Mouse (Mus musculus) heart, embryonic 12.5 days (tissue): ENCODE measurements around the gene Pip4p1. TPM values are rescaled to one million over a fixed set of nuclear protein-coding genes. Genes with fewer than 3 reads are reported as not detected.

Experiments
- ATAC-seq: fragments of 200-750 bp; cut with Nextera tagmentation; 2 replicates; pipeline ENCODE4 v1.8.0; 2017; ENCODE audit warnings: moderate TSS enrichment, moderate library complexity; ENCODE audit not compliant: insufficient number of reproducible peaks, low FRiP score
- H3K27ac ChIP-seq: fragments of 300-500 bp; sonication (generic); 2 replicates; pipeline ENCODE4 v1.5.1; 2016; ENCODE audit warnings: mild to moderate bottlenecking, moderate library complexity; ENCODE audit not compliant: poor library complexity, severe bottlenecking
- H3K27me3 ChIP-seq: fragments of 300-500 bp; sonication (generic); replicated peaks from 2 replicates; pipeline ENCODE4 v1.6.1; 2016; ENCODE audit warnings: mild to moderate bottlenecking, moderate library complexity
- H3K36me3 ChIP-seq: fragments of 300-500 bp; sonication (generic); 2 replicates; pipeline ENCODE4 v1.6.1; 2016; ENCODE audit warnings: mild to moderate bottlenecking, moderate library complexity
- H3K4me1 ChIP-seq: fragments of 300-500 bp; sonication (generic); replicated peaks from 2 replicates; pipeline ENCODE4 v1.6.1; 2016; ENCODE audit warnings: mild to moderate bottlenecking
- H3K4me2 ChIP-seq: fragments of 300-500 bp; sonication (generic); 2 replicates; pipeline ENCODE4 v1.6.1; 2016; ENCODE audit warnings: mild to moderate bottlenecking, moderate library complexity
- H3K4me3 ChIP-seq: fragments of 300-500 bp; sonication (generic); 2 replicates; pipeline ENCODE4 v1.5.1; 2016; ENCODE audit warnings: mild to moderate bottlenecking
- H3K9ac ChIP-seq: fragments of 300-500 bp; sonication (generic); 2 replicates; pipeline ENCODE4 v1.6.1; 2016; ENCODE audit warnings: mild to moderate bottlenecking, moderate library complexity
- H3K9me3 ChIP-seq: fragments of 300-500 bp; sonication (generic); replicated peaks from 2 replicates; pipeline ENCODE4 v1.6.1; 2016; ENCODE audit warnings: mild to moderate bottlenecking, moderate library complexity
- WGBS: fragments of 180-500 bp; shearing (Covaris S2); methylation state at CpG from one replicate; pipeline ENCODE4 v1.1.7; 2016; 5-methylcytosine and 5-hydroxymethylcytosine counted together
- polyA plus RNA-seq: library from polyadenylated mRNA; unstranded; fragments of >200 nt; fragmentation: Nextera tagmentation; extraction: Ambion mirVana; gene quantifications from 2 replicates; pipeline ENCODE4 v1.2.1, GENCODE M21; 2016

Pip4p1 gene
- polyA plus RNA-seq, 1 experiment from 2014 or later, result 37.3 TPM

DNA sequence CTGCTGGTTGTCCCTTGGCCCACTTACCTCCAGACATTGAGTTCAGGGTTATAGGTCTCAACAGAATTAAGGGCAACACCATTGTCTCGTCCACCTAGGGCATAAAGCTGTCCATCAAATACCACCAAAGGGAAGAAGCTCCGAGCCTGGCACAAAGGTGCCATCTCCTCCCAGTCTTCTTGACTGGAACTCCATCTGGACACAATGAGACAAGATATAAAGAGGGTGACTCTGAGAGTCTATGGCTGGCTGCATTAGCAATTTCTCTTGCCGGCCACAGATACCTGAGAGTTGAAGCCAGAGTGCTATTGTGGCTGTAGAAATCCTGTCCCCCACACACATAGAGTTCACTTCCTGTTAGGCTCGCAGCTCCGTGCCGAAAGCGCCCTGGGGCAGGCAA lies 38.6 kb downstream of the Pip4p1 start:
- Histone ChIP-seq H3K27ac (no peak overlapping the region), H3K4me3 (no peak overlapping the region), H3K9ac (no peak overlapping the region), H3K36me3 (no peaks in the 10 kb centered on the region), H3K4me2 (no peak overlapping the region), H3K27me3 (peaks cover 25% of the 10 kb centered on the region), H3K9me3 (0 out of 2 replicates have a peak, but pooled peaks cover 3% of the 10 kb centered on the region), H3K4me1 (peaks cover 12% of the 10 kb centered on the region)
- no peak for ATAC-seq
- 75% methylated on average over 7 of the region's 7 CpGs for WGBS

- H3K4me3 ChIP-seq, result no peak overlapping the region
Measured at GRCm38 (mm10) chr14:50891621-50892020, 39.0 kb downstream of the Pip4p1 start.

DNA sequence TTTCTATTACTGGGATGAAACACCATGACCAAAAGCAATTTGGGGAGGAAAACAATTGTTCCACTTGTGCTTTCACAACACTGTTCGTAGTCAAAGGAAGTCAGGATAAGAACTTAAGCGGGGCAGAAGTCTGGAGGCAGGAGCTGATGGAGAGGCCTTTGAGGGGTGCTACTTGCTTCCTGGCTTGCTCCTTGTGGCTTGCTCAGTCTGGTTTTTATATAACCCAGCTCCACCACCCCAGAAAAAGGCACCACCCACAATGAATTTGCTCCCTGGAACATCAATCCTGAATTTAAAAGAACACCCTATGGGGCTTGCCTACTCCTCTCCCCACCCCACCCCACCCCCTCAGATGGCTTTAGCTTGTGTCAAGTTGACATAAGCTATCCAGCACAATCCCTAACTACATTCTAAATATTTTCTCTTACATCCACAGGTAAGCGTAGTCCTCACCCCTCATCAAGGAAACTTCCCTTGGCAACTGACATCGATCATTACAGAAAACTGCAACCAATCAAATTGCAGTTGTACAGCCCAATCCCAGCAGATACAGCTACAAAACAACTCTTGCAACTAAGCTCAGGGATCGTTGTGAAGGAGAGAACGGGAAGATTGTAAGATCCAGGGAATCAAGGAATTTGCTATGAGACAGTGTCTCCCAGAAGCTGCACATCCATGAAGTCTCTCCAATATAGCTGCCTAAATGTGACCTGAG lies 54.3 kb downstream of the Pip4p1 start:
- Histone ChIP-seq H3K4me1 (no peaks in the 10 kb centered on the region), H3K4me3 (no peak overlapping the region), H3K27ac (no peak overlapping the region), H3K27me3 (no peaks in the 10 kb centered on the region), H3K9ac (no peak overlapping the region), H3K9me3 (no peaks in the 10 kb centered on the region), H3K36me3 (0 out of 2 replicates have a peak, but pooled peaks cover 4% of the 10 kb centered on the region), H3K4me2 (no peak overlapping the region)
- ATAC-seq, result no peak
- WGBS, result 82% methylated on average over 6 of the region's 6 CpGs

More at GRCm38 (mm10) chr14:50891621-50892020, 39.0 kb downstream of the Pip4p1 start:
- Histone ChIP-seq H3K4me1 (peaks cover 8% of the 10 kb centered on the region), H3K36me3 (no peaks in the 10 kb centered on the region), H3K27me3 (peaks cover 20% of the 10 kb centered on the region), H3K4me2 (no peak overlapping the region), H3K9me3 (0 out of 2 replicates have a peak, but pooled peaks cover 3% of the 10 kb centered on the region), H3K27ac (no peak overlapping the region), H3K9ac (no peak overlapping the region)
- WGBS, result 79% methylated on average over 8 of the region's 8 CpGs
- ATAC-seq, result no peak

Other genes with a start within 250 kb of the Pip4p1 start
- not detected in 2 replicates for gene Olfr747, start 237.7 kb downstream of the Pip4p1 start, polyA plus RNA-seq
- gene Olfr748, start 223.5 kb downstream of the Pip4p1 start, polyA plus RNA-seq, result not detected in 2 replicates
- not detected in 2 replicates for gene Olfr749, start 185.8 kb downstream of the Pip4p1 start, polyA plus RNA-seq
- 46.1 and 48.1 TPM in 2 replicates for gene Ttc5, start 145.3 kb downstream of the Pip4p1 start, polyA plus RNA-seq
- not detected in 2 replicates for gene Ccnb1ip1, start 123.1 kb downstream of the Pip4p1 start, polyA plus RNA-seq
- 40.4 and 41.2 TPM in 2 replicates for gene Parp2, start 123.0 kb downstream of the Pip4p1 start, polyA plus RNA-seq
- 6.0 and 6.1 TPM in 2 replicates for gene Tep1, start 60.3 kb downstream of the Pip4p1 start, polyA plus RNA-seq
- 0.08 and 0.09 TPM in 2 replicates for gene Klhl33, start 33.3 kb downstream of the Pip4p1 start, polyA plus RNA-seq
- 108 and 111 TPM in 2 replicates for gene Osgep, start 6.0 kb downstream of the Pip4p1 start, polyA plus RNA-seq
- gene Apex1, start 5.9 kb downstream of the Pip4p1 start, polyA plus RNA-seq, result 152 and 159 TPM in 2 replicates
- 39.0 and 43.8 TPM in 2 replicates for gene Pnp, start 226 bp upstream of the Pip4p1 start, polyA plus RNA-seq
- not detected in 2 replicates for gene Gm49342, start 13.7 kb upstream of the Pip4p1 start, polyA plus RNA-seq
- gene Pnp2, start 25.1 kb upstream of the Pip4p1 start, polyA plus RNA-seq, result 0.17 and 0.32 TPM in 2 replicates
- gene Rnase10, start 76.9 kb upstream of the Pip4p1 start, polyA plus RNA-seq, result 0.41 TPM in 1 of 2 replicates, not detected in the other
- gene Rnase9, start 111.0 kb upstream of the Pip4p1 start, polyA plus RNA-seq, result not detected in 2 replicates
- not detected in 2 replicates for gene Rnase11, start 119.3 kb upstream of the Pip4p1 start, polyA plus RNA-seq
- gene Rnase12, start 126.8 kb upstream of the Pip4p1 start, polyA plus RNA-seq, result 0.51 and 0.70 TPM in 2 replicates
- gene Olfr750, start 143.6 kb upstream of the Pip4p1 start, polyA plus RNA-seq, result not detected in 2 replicates
- gene Rnase4, start 160.2 kb upstream of the Pip4p1 start, polyA plus RNA-seq, result 13.7 and 15.0 TPM in 2 replicates
- 2.0 and 3.2 TPM in 2 replicates for gene Ang, start 160.3 kb upstream of the Pip4p1 start, polyA plus RNA-seq
- gene Eddm3b, start 183.6 kb upstream of the Pip4p1 start, polyA plus RNA-seq, result not detected in 2 replicates
- 0.29 TPM in 1 of 2 replicates, not detected in the other for gene Rnase6, start 193.1 kb upstream of the Pip4p1 start, polyA plus RNA-seq
- 0.19 TPM in 1 of 2 replicates, not detected in the other for gene Rnase1, start 215.9 kb upstream of the Pip4p1 start, polyA plus RNA-seq
- gene Rnase2b, start 231.4 kb upstream of the Pip4p1 start, polyA plus RNA-seq, result not detected in 2 replicates